Mouse (Mus musculus) cerebellum, postnatal 36 days (tissue): ENCODE measurements around the gene Nxf1.
"Not testable (repeated sequence)": the region's sequence is repeated elsewhere in the genome, so short reads cannot be mapped to it uniquely, and the experiment has no call there.

ENCODE experiments used
- DNase-seq, 2 experiments: peaks; one replicate each; pipeline ENCODE4 v3.0.0; 2021 to 2022; ENCODE audit warnings: mixed read lengths in 2 of 2

The Nxf1 gene

GRCm38 (mm10) chr19:8725081-8725613, 31.7 kb upstream of the Nxf1 start:
- no peak for DNase-seq

GRCm38 (mm10) chr19:8726609-8727390, 30.1 kb upstream of the Nxf1 start:
- DNase-seq: no peak

- DNase-seq: no peak
Observed at GRCm38 (mm10) chr19:8727495-8728114, 29.3 kb upstream of the Nxf1 start.

DNA sequence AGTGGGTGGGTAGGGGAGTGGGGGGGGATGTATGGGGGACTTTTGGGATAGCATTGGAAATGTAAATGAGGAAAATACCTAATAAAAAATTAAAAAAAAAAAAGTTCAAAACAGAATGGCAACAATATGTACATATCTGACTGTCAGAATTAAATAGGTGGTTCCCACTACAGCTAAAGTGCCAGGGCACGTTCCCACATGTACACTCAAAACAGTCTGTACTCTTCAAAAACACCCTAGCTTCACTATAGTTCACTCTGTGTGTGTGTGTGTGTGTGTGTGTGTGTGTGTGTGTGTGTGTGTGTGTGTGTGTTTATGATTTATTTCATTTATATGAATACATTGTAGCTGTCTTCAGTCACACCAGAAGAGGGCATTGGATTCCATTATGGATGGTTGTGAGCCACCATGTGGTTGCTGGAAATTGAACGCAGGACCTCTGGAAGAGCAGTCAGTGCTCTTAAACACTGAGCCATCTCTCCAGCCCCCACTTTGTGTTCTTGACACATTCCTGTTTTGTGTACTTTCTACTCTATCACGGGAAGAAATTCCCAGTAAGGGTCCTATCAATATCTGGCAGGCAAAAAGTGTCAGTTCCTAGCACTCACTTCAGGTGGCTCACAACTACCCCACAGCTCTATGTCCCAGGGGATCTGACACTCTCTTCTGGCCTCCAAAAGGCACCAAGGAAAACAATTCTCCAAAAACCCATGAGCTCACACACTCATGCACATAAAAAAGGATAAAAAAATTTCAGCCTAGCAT, 28.4 kb upstream of the Nxf1 start:
- not testable (repeated sequence) for DNase-seq

DNA sequence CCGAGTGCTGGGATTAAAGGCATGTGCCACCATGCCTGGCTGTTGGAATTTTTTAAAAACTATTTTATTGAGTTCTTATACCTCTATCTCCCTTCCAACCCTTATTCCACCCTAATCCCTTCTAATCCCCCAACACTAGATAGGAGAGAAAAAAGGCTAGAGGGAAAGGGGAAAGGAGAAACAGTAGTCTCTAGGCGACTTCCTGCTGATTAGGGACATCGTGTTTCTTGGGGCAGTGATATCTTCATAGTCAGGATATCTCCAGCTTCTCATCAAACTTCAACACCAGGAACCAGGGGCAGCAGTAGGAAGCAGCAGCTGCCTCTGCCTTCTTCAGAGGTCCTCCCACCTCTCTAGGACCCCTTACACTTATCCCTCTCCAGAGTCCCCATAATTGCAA, 22.5 kb upstream of the Nxf1 start:
- no peak for DNase-seq

DNA sequence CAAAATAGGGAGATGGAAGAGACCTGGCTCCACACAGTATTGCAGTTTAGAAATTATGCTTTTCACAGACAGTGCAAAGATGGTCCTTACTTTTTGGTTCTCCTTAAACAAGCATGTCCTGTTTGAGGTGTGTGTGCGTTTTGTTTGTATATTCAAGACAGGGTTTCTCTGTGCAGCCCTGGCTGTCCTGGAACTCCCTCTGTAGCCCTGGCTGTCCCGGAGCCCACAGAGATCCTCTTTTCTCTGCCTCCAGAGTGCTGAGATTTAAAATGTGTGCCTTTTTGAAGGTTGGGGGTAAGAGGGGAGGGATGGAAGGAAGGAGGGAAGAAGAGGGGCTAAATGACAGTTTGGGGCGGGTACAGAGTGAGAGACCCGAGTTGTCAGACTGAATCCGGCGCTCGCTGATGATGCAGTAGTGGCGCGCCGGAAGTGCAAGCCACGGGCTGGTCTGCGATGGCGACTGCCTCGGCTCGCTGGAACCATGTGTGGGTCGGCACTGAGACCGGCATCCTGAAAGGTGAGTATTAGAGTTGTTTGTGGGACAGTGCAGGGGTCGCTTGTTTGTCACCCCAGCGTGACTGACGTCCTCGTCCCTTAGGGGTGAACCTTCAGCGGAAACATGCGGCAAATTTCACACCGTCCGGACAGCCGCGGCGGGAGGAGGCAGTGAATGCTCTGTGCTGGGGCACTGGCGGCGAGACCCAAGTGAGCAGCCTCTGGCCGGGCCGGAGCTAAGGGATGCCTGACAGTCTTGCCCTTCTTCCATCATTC, 21.3 kb upstream of the Nxf1 start, which contains the start of gene Wdr74:
Wdr74 (plus strand) TSS at position 439 of the 771 bp plus-strand sequence.
- DNase-seq: peak; percentile 94 to 96

- DNase-seq: no peak
Observed at GRCm38 (mm10) chr19:8736160-8736467, 20.8 kb upstream of the Nxf1 start.

DNA sequence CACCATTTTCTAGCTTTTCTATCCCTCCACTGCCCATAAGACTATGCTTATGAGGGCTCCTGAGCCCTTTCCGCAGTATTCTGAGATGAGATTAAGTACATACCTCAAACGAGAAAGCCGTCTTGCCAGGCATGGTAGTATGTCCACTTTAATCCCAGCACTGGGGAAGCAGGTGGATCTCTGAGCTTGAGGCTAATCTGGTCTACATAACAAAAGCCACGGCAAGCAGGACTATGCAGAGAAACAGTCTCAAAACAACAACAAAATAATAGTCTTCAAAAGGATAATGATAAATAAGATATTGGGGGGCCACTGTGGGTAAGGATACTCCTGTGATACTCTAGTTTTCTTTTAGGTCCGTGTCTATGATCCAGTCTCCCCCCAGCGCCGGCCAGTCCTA, 18.0 kb upstream of the Nxf1 start:
- no peak for DNase-seq

DNA sequence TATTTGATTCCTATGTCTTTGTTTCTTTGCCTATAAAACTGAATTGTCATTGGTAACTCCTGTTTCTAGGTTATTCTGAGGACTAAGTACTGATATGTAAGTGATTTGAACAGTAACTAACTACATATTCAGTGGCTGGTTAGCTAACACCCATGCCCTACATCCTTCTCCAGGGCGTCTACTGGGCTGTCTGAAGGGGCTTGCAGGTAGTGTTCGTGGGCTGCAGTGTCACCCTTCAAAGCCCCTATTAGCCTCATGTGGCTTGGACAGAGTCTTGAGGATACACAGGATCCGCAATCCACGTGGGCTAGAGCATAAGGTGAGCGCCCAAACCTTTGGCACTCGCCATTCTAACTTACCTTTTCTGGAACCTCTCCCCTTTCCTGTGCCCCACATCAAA, 17.2 kb upstream of the Nxf1 start:
- DNase-seq: no peak

DNA sequence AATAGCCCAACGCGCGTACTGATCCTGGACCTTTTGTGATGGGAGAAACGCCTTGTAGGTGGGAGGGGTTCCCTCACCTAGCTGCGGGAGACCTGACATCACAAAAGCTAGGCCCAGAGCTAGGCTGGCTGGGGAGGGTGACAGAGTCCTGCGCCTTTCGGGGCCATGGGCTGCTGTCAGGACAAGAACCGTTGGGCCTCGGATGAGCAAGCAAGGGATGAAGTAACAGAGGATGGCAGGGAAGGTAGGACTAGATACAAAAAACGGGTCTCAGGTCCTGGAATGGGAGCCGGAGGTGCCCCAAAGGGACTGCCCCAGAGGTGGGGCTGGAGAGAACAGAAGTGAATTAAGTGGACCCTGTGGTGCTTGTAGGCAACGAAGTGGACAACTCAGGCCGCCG, 16.3 kb upstream of the Nxf1 start, which contains the start of gene 1700092M07Rik:
1700092M07Rik (plus strand) TSS at position 116 of the 400 bp plus-strand sequence.
- no peak for DNase-seq

DNA sequence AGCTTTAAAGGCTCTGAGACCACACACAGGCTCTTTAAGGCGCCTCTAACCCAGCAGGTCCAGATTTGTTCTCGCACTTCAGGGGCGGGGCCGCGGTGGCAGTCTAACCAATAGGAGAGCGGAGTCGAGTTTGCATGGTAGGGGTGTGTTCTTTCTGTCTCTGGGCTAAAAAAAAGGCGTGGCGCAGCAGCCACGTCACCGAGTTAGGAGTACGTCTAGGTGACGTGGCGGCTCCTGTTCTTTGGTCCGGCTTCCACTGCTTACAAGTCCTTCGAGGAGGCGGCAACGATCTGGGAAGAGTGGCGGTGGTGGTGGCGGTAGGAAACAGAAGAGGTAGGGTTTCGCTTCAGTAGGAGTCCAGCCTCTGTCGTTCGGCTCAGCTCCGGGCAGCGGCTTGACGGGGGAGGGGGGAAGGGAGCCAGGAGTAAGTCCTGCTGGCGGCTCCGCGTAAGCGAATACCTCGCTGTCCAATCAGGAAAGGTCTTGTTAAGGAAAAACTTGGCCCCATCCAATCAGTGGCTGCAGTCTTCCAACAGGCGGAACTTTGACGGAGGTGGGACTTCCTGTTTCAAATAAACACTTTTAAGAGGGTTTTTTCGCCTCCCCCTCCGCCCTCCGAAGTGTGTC, 15.5 kb upstream of the Nxf1 start, which contains the start of gene Stx5a:
Stx5a (plus strand) TSS at position 171 of the 627 bp plus-strand sequence.
- DNase-seq: peak; percentile 94

DNA sequence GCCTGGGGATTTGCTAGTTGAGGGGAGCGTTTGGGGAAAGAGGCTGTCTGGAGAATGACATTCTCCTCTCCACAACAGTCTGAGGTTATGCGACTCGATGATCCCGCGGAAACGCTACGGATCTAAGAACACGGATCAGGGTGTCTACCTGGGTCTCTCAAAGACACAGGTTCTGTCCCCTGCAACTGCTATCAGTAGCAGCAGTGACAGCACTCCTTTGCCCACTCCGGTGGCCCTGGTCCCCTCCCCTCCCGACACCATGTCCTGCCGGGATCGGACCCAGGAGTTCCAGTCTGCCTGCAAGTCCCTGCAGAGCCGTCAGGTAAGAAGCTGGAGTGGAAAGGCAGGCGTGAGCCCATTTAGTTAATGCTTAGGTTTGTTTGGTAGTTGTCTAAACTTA, 14.7 kb upstream of the Nxf1 start:
- no peak for DNase-seq

DNA sequence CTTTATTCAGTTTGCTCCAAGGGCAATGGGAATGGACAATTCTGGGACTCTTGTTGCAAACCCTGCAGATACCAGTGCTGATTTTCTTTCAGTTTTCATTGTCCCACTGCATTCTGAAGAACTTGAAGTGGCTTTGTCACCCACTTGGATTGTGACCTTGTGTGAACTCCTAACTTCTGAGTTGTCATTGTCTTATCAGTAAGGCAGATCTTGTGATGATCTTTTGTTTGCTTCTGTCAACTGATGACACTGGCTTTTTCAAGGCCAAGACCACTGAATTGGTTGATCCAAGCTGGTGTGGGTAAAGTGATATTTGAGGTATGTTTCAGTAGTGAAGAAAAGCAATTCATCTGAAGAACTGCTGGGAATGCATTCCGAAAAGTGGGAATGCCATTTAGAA, 11.5 kb upstream of the Nxf1 start:
- no peak for DNase-seq

- no peak for DNase-seq
Observed at GRCm38 (mm10) chr19:8747368-8747767, 9.5 kb upstream of the Nxf1 start.

DNA sequence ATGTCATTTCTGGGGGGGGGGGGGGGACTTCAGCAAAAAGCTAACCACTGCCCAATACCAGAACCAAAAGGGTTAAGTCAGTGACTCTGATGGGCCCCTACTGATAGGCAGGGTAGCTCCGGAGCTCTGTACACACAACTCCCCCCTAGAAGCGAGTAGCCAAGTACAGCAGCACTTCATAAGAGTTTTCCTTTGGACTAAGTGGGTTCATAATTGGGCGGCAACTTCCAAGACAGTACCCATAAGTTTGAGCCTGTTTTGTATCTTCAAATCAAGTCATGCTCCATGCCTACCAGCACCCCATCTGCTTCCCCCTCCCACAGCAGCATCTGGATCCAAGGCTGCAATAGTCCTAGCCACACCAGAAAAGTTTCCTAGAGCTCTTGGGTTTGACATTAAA, 1.2 kb upstream of the Nxf1 start:
- no peak for DNase-seq

DNA sequence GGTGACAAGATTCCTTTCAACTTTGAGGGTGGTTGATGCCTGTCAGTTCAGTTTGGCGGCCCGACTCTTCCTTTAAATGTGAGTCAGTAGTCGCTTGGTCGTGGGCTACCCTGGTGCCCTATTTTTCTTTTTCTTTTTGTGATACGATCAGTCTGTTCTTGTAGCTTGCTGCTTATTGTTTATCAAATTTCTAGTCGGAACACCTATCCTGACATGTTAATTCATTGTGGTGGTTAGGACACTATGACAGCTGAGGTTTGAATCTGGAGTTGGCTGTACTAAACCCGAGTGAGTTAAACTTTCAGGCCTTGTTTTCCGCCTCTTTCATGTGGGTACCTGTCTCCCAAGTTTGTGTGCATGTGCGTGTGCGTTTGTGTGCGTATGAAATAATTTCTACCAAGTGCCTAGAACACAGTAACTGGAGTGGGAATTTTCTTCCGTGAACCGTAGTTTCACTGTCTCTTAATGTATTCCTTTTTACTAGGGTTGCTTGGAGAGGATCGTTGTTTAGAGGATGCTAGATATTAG, 662 bp downstream of the Nxf1 start:
- no peak for DNase-seq

DNA sequence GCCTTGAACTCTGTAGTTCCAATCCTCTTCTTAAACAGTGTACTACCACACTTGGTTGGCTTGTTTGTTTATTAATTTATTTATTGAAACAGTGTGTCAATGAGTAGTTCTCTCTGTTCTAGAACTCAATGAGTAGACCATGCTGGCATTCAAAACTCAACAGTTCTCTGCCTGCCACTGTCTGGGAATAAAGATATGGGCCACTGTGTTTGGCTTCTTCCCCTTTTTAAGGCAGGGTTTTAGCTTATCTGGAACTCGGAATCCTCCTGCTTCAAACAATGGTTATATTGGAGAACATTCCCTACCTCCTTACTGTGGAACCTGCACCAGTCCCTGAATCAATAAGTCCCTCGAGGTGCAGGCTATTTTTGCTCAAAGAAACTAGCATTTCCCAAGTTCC, 2.0 kb downstream of the Nxf1 start:
- DNase-seq: no peak

- no peak for DNase-seq
Observed at GRCm38 (mm10) chr19:8760757-8761156, 3.9 kb downstream of the Nxf1 start.

DNA sequence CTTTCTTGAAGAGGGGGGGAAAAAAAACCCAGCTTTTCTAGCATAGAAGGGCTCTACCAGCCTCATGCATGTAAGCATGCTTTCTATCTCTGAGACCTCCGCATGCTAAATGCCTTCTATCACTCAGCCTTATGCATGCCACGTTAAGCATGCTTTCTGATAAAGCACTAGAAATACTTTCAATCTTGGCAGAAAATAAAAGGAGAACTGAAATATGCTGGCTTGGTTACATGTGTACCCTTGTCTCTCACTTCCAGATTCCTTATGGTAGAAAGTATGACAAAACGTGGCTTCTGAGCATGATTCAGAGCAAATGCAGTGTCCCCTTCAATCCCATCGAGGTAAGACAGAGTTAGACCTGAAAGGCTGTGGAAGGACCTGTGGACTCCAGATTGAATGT, 6.4 kb downstream of the Nxf1 start:
- no peak for DNase-seq

GRCm38 (mm10) chr19:8765562-8765961, 8.7 kb downstream of the Nxf1 start:
- no peak for DNase-seq

DNA sequence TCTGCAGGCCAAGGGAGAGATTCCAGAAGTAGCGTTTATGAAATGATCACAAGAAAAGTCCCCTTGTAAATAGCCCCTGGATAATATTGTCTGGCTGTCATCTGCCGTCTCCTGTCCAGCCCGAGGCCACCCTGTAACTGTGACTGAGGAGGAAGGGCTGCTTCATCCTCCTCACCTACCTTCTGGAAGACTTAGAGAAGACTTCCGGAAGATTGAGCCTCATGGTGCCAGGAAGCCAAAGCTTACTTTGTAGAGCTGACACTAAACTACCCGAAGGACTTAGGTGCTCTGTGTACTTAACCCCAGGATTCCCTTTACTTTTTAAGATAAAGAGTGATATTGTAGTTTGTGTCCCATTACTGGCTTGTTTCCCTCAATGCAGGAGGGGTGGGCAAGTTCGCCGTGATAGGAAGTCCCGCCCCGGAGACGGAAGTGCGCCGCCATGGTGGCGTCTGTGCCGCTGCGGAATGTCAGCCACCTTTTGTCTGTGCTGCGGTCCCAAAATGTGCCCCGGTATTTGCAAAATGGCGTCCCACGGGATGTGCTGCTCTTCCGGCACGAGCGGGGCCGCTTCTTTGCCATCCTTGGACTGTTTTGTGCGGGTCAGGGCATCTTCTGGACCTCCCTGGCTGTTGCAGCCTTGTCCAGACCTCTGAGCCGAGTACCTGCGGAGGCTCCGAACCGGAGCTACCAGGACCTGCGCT, 13.8 kb downstream of the Nxf1 start, which contains the start of gene Tmem223:
Tmem223 (plus strand) TSS at position 430 of the 704 bp plus-strand sequence.
- peak; percentile 82 to 86 for DNase-seq
